Mouse (Mus musculus): Measurements from ENCODE around the gene Wnt9b.

DNA sequence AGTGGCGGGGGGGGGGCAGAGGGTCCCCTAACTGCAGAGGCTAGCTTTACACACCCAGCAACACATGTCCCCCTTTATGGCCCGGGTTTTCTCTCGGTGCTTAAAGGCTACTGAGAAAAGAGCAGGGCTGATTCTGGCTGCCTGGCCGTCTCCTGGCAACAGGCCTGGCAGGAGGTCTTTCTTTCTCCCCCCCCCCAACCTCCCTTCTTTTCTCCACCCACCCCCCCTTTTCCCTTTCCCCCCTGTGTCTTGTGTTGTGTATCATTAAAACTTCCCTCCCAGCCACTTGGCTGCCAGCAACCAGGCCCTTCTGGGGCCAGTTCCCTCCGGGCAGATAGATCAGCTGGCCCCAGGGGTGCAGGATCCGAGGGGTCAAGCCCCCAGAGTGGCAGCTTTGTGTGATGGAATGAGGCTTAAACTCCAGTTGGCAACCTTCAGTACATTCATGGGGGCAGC lies 16.0 kb upstream of the Wnt9b start:
- TF ChIP-seq POLR2A (IDR thresholded peaks at IDR 0.05; ENCODE audit: extremely low read depth, insufficient read depth, low read length) (no peak), CTCF (IDR thresholded peaks at IDR 0.05; ENCODE audit: low read depth, low read length) (no peak)
